Mouse (Mus musculus) brain, embryonic 14.5 days (tissue): ENCODE measurements around the gene Snx27. TPM values are rescaled to one million over a fixed set of nuclear protein-coding genes. Genes with fewer than 3 reads are reported as not detected.

Experiments used
- DNase-seq: peaks from one replicate; pipeline ENCODE4 v3.0.0-alpha.2; 2011; ENCODE audit warnings: low read depth
- CTCF ChIP-seq: fragments of 200-500 bp; IDR thresholded peaks from 2 replicates; pipeline ENCODE4 v1.5.1; 2012; ENCODE audit warnings: inconsistent platforms, mild to moderate bottlenecking, moderate library complexity, borderline replicate concordance; ENCODE audit not compliant: insufficient read depth, insufficient read length; ENCODE audit errors: extremely low read depth
- POLR2A ChIP-seq: fragments of 200-500 bp; IDR thresholded peaks from 2 replicates; pipeline ENCODE4 v1.6.1; 2012; ENCODE audit warnings: mild to moderate bottlenecking, inconsistent platforms, borderline replicate concordance; ENCODE audit not compliant: poor library complexity, insufficient read depth, insufficient read length, severe bottlenecking; ENCODE audit errors: extremely low read depth
- polyA plus RNA-seq: library from polyadenylated mRNA; depleted of rRNA; stranded (reverse); fragments of >200 nt; gene quantifications from 2 replicates; pipeline ENCODE4 v1.2.3, GENCODE M21; 2012; rRNA removed

The Snx27 gene
- 34.0 and 45.1 TPM in 2 replicates for polyA plus RNA-seq

GRCm38 (mm10) chr3:94582456-94582891, at the start of gene Snx27:
Gene Snx27, minus strand, starts transcription at chr3:94582716.
- peak; percentile 99 for DNase-seq
- TF ChIP-seq CTCF (no peak), POLR2A (peak; percentile 58; the same call in 1 of the 2 replicates)

- no peak for TF ChIP-seq CTCF
- no peak for TF ChIP-seq POLR2A
- DNase-seq: no peak
Observed at GRCm38 (mm10) chr3:94629876-94630275, 47.4 kb upstream of the Snx27 start.

- TF ChIP-seq POLR2A (no peak), CTCF (no peak)
- DNase-seq: no peak
Observed at GRCm38 (mm10) chr3:94628712-94629111, 46.2 kb upstream of the Snx27 start.

- TF ChIP-seq CTCF (no peak), POLR2A (no peak)
- DNase-seq: no peak
Observed at GRCm38 (mm10) chr3:94624281-94624680, 41.8 kb upstream of the Snx27 start.

- TF ChIP-seq CTCF: no peak
- no peak for TF ChIP-seq POLR2A
- no peak for DNase-seq
Observed at GRCm38 (mm10) chr3:94622550-94622949, 40.0 kb upstream of the Snx27 start.

GRCm38 (mm10) chr3:94621740-94622507, 39.4 kb upstream of the Snx27 start:
- TF ChIP-seq CTCF (no peak), POLR2A (no peak)
- DNase-seq: no peak

GRCm38 (mm10) chr3:94616717-94617116, 34.2 kb upstream of the Snx27 start:
- DNase-seq: peak; percentile 48

GRCm38 (mm10) chr3:94613258-94613878, 30.9 kb upstream of the Snx27 start:
- no peak for DNase-seq
- no peak for TF ChIP-seq CTCF
- no peak for TF ChIP-seq POLR2A

More at GRCm38 (mm10) chr3:94616717-94617116, 34.2 kb upstream of the Snx27 start:
- TF ChIP-seq POLR2A: no peak
- peak; percentile 54; the same call in 1 of the 2 replicates for TF ChIP-seq CTCF

- TF ChIP-seq POLR2A (no peak), CTCF (no peak)
- DNase-seq: no peak
Observed at GRCm38 (mm10) chr3:94612274-94612673, 29.8 kb upstream of the Snx27 start.

- no peak for TF ChIP-seq POLR2A
- TF ChIP-seq CTCF: no peak
- DNase-seq: no peak
Observed at GRCm38 (mm10) chr3:94611834-94612233, 29.3 kb upstream of the Snx27 start.

GRCm38 (mm10) chr3:94611343-94611742, 28.8 kb upstream of the Snx27 start:
- no peak for TF ChIP-seq POLR2A
- no peak for TF ChIP-seq CTCF
- peak; percentile 68 for DNase-seq
